Mouse (Mus musculus) c-Kit-positive CD71-positive TER-119-positive erythroid progenitor cells, embryonic 14.5 days (primary cell): ENCODE measurements at regions not wholly inside any gene's neighbourhood (a gene's known extent, or its start where the extent isn't known, plus 50 kb on each side); places are given as distances from the start of the nearest gene placed in this dataset.

ENCODE experiments used
- DNase-seq: peaks from one replicate; pipeline ENCODE4 v3.0.0-alpha.2; 2013; ENCODE audit warnings: low spot score

GRCm38 (mm10) chr6:141027787-141028186, 221.3 kb upstream of the Pde3a start:
- DNase-seq, result no peak

- no peak for DNase-seq
Measured at GRCm38 (mm10) chr6:141034824-141035223, 214.2 kb upstream of the Pde3a start.

GRCm38 (mm10) chr6:141041358-141041757, 207.7 kb upstream of the Pde3a start:
- no peak for DNase-seq

GRCm38 (mm10) chr6:141041781-141042625, 207.1 kb upstream of the Pde3a start:
- DNase-seq, result no peak

- no peak for DNase-seq
Measured at GRCm38 (mm10) chr6:141048271-141048670, 200.8 kb upstream of the Pde3a start.

- DNase-seq, result no peak
Measured at GRCm38 (mm10) chr6:141050038-141050684, 198.9 kb upstream of the Pde3a start.

GRCm38 (mm10) chr6:141054026-141054425, 195.0 kb upstream of the Pde3a start:
- no peak for DNase-seq

- DNase-seq, result no peak
Measured at GRCm38 (mm10) chr6:141059250-141059916, 189.7 kb upstream of the Pde3a start.

GRCm38 (mm10) chr6:141065724-141066123, 183.3 kb upstream of the Pde3a start:
- no peak for DNase-seq

- DNase-seq, result no peak
Measured at GRCm38 (mm10) chr6:141068861-141069467, 180.1 kb upstream of the Pde3a start.

- DNase-seq, result no peak
Measured at GRCm38 (mm10) chr6:141069896-141070295, 179.2 kb upstream of the Pde3a start.

- DNase-seq, result no peak
Measured at GRCm38 (mm10) chr6:141071507-141071906, 177.6 kb upstream of the Pde3a start.

- DNase-seq, result no peak
Measured at GRCm38 (mm10) chr6:141091076-141091780, 157.8 kb upstream of the Pde3a start.

GRCm38 (mm10) chr6:141091781-141092140, 157.3 kb upstream of the Pde3a start:
- DNase-seq, result no peak

GRCm38 (mm10) chr6:141097338-141098122, 151.5 kb upstream of the Pde3a start:
- DNase-seq, result no peak

GRCm38 (mm10) chr6:141118287-141118686, 130.8 kb upstream of the Pde3a start:
- DNase-seq, result no peak

GRCm38 (mm10) chr6:141126614-141127396, 122.3 kb upstream of the Pde3a start:
- no peak for DNase-seq

GRCm38 (mm10) chr6:141129596-141129995, 119.5 kb upstream of the Pde3a start:
- no peak for DNase-seq

- no peak for DNase-seq
Measured at GRCm38 (mm10) chr6:141134176-141134575, 114.9 kb upstream of the Pde3a start.

- no peak for DNase-seq
Measured at GRCm38 (mm10) chr6:141136664-141137375, 112.2 kb upstream of the Pde3a start.
